Mouse (Mus musculus) naive thymus-derived CD4-positive, alpha-beta T cell, adult 5 months (primary cell): Measurements from ENCODE around the gene Ranbp10. TPM values are rescaled to one million over a fixed set of nuclear protein-coding genes. Genes with fewer than 3 reads are reported as not detected.

Experiments
- polyA plus RNA-seq: library from polyadenylated mRNA; unstranded; fragments of 100-300 nt; shearing (Covaris generic); gene quantifications from one replicate; pipeline ENCODE4 v1.2.1, GENCODE M21; 2017

Gene Ranbp10
- polyA plus RNA-seq, result 121 TPM

GRCm38 (mm10) chr8:105826861-105827848 lies at the start of gene Ranbp10, which contains the start of gene Tsnaxip1:
Gene Ranbp10 (minus strand): TSS chr8:105827350.
Gene Tsnaxip1 (plus strand): TSS chr8:105827731.

GRCm38 (mm10) chr8:105860143-105860981 lies 33.2 kb upstream of the Ranbp10 start, which contains the start of gene Nutf2:
Gene Nutf2 (plus strand): TSS chr8:105860580.

GRCm38 (mm10) chr8:105854715-105855216 lies 27.6 kb upstream of the Ranbp10 start, which contains the start of gene Thap11:
Gene Thap11 (plus strand): TSS chr8:105855132.

GRCm38 (mm10) chr8:105853178-105853577 lies 26.0 kb upstream of the Ranbp10 start, which contains the start of gene Cenpt:
Gene Cenpt (minus strand): TSS chr8:105853278.

GRCm38 (mm10) chr8:105758277-105759108 lies 68.7 kb downstream of the Ranbp10 start, which contains the start of gene Gfod2:
Gene Gfod2 (minus strand): TSS chr8:105758664.

Other genes with a start within 250 kb of the Ranbp10 start
- 20.5 TPM for gene Ripor1, start 222.1 kb downstream of the Ranbp10 start, polyA plus RNA-seq
- gene Ctcf, start 190.8 kb downstream of the Ranbp10 start, polyA plus RNA-seq, result 194 TPM
- gene Agrp, start 190.0 kb downstream of the Ranbp10 start, polyA plus RNA-seq, result not detected
- gene Carmil2, start 141.1 kb downstream of the Ranbp10 start, polyA plus RNA-seq, result 129 TPM
- gene Acd, start 126.2 kb downstream of the Ranbp10 start, polyA plus RNA-seq, result 78.6 TPM
- 16.1 TPM for gene Pard6a, start 126.2 kb downstream of the Ranbp10 start, polyA plus RNA-seq
- 0.42 TPM for gene 4933405L10Rik, start 119.7 kb downstream of the Ranbp10 start, polyA plus RNA-seq
- gene Enkd1, start 119.1 kb downstream of the Ranbp10 start, polyA plus RNA-seq, result 1.1 TPM
- gene Gfod2, start 68.7 kb downstream of the Ranbp10 start, polyA plus RNA-seq, result 9.0 TPM
- not detected for gene Tsnaxip1, start 381 bp upstream of the Ranbp10 start, polyA plus RNA-seq
- gene Cenpt, start 25.9 kb upstream of the Ranbp10 start, polyA plus RNA-seq, result 26.4 TPM
- gene Thap11, start 27.8 kb upstream of the Ranbp10 start, polyA plus RNA-seq, result 30.5 TPM
- gene Nutf2, start 33.2 kb upstream of the Ranbp10 start, polyA plus RNA-seq, result 21.1 TPM
- gene Edc4, start 53.5 kb upstream of the Ranbp10 start, polyA plus RNA-seq, result 101 TPM
- gene Nrn1l, start 66.2 kb upstream of the Ranbp10 start, polyA plus RNA-seq, result 1.8 TPM
- 17.7 TPM for gene Pskh1, start 73.1 kb upstream of the Ranbp10 start, polyA plus RNA-seq
- gene Ctrl, start 106.5 kb upstream of the Ranbp10 start, polyA plus RNA-seq, result 1.4 TPM
- 159 TPM for gene Psmb10, start 111.1 kb upstream of the Ranbp10 start, polyA plus RNA-seq
- gene Lcat, start 116.0 kb upstream of the Ranbp10 start, polyA plus RNA-seq, result not detected
- gene Slc12a4, start 138.7 kb upstream of the Ranbp10 start, polyA plus RNA-seq, result 17.0 TPM
- gene Dpep3, start 152.1 kb upstream of the Ranbp10 start, polyA plus RNA-seq, result not detected
- gene Dus2, start 164.0 kb upstream of the Ranbp10 start, polyA plus RNA-seq, result 12.0 TPM
- gene Dpep2nb, start 178.6 kb upstream of the Ranbp10 start, polyA plus RNA-seq, result not detected
- gene Ddx28, start 184.5 kb upstream of the Ranbp10 start, polyA plus RNA-seq, result 3.8 TPM
- gene Nfatc3, start 231.5 kb upstream of the Ranbp10 start, polyA plus RNA-seq, result 142 TPM